Mouse (Mus musculus) hindbrain, embryonic 13.5 days (tissue): ENCODE measurements around the gene AC134908.4. TPM values are rescaled to one million over a fixed set of nuclear protein-coding genes. Genes with fewer than 3 reads are reported as not detected.

Experiments
- ATAC-seq: fragments of 200-750 bp; cut with Nextera tagmentation; 2 replicates; pipeline ENCODE4 v1.8.0; 2017; ENCODE audit warnings: moderate TSS enrichment; ENCODE audit not compliant: low FRiP score
- H3K27ac ChIP-seq: fragments of 300-500 bp; sonication (generic); 2 replicates; pipeline ENCODE4 v1.5.1; 2015; ENCODE audit warnings: inconsistent platforms, mild to moderate bottlenecking, moderate library complexity
- H3K27me3 ChIP-seq: fragments of 300-500 bp; sonication (generic); 2 replicates; pipeline ENCODE4 v1.6.1; 2015; ENCODE audit warnings: mild to moderate bottlenecking, inconsistent platforms
- H3K36me3 ChIP-seq: fragments of 300-500 bp; sonication (generic); 2 replicates; pipeline ENCODE4 v1.6.1; 2015; ENCODE audit warnings: mild to moderate bottlenecking, inconsistent platforms
- H3K4me1 ChIP-seq: fragments of 300-500 bp; sonication (generic); replicated peaks from 2 replicates; pipeline ENCODE4 v1.6.1; 2015; ENCODE audit warnings: inconsistent platforms
- H3K4me2 ChIP-seq: fragments of 300-500 bp; sonication (generic); 2 replicates; pipeline ENCODE4 v1.6.1; 2015; ENCODE audit warnings: inconsistent platforms, mild to moderate bottlenecking, moderate library complexity
- H3K4me3 ChIP-seq: fragments of 300-500 bp; sonication (generic); 2 replicates; pipeline ENCODE4 v1.5.1; 2015; ENCODE audit warnings: mild to moderate bottlenecking, inconsistent platforms
- H3K9ac ChIP-seq: fragments of 300-500 bp; sonication (generic); 2 replicates; pipeline ENCODE4 v1.6.1; 2015; ENCODE audit warnings: mild to moderate bottlenecking, inconsistent platforms
- H3K9me3 ChIP-seq: fragments of 300-500 bp; sonication (generic); 2 replicates; pipeline ENCODE4 v1.6.1; 2016; ENCODE audit warnings: inconsistent platforms
- WGBS: fragments of 180-500 bp; shearing (Covaris S2); methylation state at CpG from one replicate; pipeline ENCODE4 v1.1.7; 2015; 5-methylcytosine and 5-hydroxymethylcytosine counted together
- polyA plus RNA-seq: library from polyadenylated mRNA; unstranded; fragments of >200 nt; fragmentation: Nextera tagmentation; extraction: Ambion mirVana; gene quantifications from 2 replicates; pipeline ENCODE4 v1.2.1, GENCODE M21; 2015

The AC134908.4 gene
- 0.60 TPM in 1 of 2 replicates, not detected in the other for polyA plus RNA-seq

DNA sequence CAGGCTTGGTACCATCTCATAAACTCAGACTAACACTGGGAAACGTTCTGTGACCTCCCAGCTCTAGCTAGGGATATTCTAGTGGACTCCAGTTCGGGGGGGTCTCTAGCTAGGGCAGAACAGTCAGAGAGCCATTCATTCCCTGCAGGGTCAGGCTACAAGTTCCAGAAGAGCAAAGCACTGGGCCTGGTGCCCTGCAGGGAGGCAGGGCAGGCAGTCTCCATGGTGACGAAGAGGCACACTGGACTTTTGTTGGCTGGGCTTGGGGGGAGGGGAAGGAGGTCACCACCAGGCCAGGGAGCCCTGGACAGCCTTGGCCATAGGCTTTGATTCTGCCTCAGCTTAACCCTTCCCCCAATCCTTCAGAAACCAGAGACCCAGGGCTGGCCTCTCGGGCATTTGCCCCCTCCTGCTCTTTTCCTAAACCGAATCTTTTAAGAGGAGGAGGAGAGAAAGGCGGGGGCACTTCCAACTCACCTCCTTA, at the start of gene AC134908.4:
AC134908.4 (minus strand) TSS at position 51 of the 484 bp plus-strand sequence.
- Histone ChIP-seq H3K9ac (peak within 1 kb of the TSS; percentile 70), H3K27ac (peak within 1 kb of the TSS; percentile 93), H3K4me2 (peak within 1 kb of the TSS; percentile 88), H3K4me1 (peaks cover 60% of the 10 kb centered on the region), H3K36me3 (no peaks in the 10 kb centered on the region), H3K27me3 (peaks cover 4% of the 10 kb centered on the region; the same call in 1 of the 2 replicates), H3K4me3 (peak within 1 kb of the TSS; percentile 61), H3K9me3 (no peaks in the 10 kb centered on the region)
- ATAC-seq = no peak
- WGBS = 6% methylated on average over 6 of the region's 6 CpGs

DNA sequence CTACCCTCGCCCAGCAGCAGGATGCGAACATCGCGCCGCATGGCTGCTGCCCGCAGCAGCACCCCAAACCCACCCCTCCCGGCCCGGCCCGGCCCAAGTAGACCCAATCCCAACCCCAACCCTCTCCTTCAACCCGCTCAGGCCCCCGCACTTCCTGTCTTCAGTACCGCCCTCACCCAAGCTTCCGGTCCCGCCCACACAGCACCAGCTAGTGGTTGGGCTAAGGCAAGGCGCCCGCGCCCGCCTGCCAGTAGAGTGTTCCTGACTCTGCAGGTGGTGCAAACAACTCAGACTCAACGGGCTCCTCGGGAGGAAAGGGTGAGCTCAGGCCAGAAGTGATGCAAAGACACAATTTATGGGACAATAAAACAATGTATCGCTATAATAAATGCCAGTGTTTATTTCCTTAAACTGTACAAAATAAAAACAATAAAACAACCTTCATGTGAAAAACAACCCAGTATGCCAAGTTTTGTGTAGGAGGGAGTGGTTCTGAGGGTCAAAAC, 49.0 kb upstream of the AC134908.4 start, which contains the start of gene Rhot2:
Rhot2 (minus strand) TSS at position 456 of the 506 bp plus-strand sequence.
- H3K9me3 ChIP-seq = no peaks in the 10 kb centered on the region
- H3K27ac ChIP-seq = peak within 1 kb of the TSS; percentile 79
- WGBS = 1% methylated on average over 21 of the region's 21 CpGs
- H3K36me3 ChIP-seq = peaks cover 61% of the 10 kb centered on the region
- H3K4me2 ChIP-seq = peak within 1 kb of the TSS; percentile 96
- H3K4me3 ChIP-seq = peak within 1 kb of the TSS; percentile 90
- no peaks in the 10 kb centered on the region for H3K27me3 ChIP-seq
- peak; percentile 91 for ATAC-seq
- H3K4me1 ChIP-seq = peaks cover 18% of the 10 kb centered on the region
- peak within 1 kb of the TSS; percentile 88 for H3K9ac ChIP-seq

DNA sequence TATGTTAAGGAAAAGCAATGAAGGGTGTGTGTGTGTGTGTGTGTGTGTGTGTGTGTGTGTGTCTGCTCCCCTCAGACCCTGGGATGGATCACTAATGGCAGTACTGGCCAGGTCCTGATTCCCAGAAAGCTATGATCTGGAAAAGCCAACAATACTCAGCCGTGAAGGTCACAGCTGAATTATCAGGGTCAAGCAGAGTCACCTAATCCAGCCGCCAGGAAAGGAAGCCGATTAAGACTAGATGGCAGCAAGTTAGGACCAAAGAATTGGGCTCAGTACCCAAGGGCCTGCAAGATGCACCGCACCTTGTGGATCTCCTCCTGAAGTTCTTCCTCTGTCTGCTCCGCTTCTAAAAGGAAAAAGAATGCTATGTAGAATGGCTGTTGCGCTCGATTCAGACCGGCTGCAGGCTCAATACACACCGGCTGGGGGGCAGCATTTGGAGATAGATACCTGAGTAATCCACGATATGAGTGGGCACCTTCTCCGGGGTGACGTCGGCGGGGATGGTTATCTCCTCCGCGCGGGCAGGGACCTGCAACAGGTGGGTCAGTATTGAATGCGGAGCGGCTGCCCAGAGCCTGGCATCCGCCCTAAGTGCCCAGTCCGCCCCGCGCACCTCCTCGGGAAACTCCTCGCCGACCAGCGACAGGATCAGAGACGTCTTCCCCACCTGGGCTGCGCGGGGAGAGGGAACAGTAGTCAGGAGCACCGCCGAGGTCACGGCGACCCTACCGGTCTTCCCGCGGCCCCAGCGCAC, 48.4 kb upstream of the AC134908.4 start:
- Histone ChIP-seq H3K4me1 (peaks cover 23% of the 10 kb centered on the region), H3K27me3 (no peaks in the 10 kb centered on the region), H3K9ac (peak overlapping the region; percentile 88), H3K4me3 (peak overlapping the region; percentile 90), H3K36me3 (peaks cover 61% of the 10 kb centered on the region), H3K4me2 (peak overlapping the region; percentile 96), H3K27ac (peak overlapping the region; percentile 79), H3K9me3 (no peaks in the 10 kb centered on the region)
- 6% methylated on average over 36 of the region's 38 CpGs for WGBS
- no peak; the same call in 1 of the 2 replicates for ATAC-seq

DNA sequence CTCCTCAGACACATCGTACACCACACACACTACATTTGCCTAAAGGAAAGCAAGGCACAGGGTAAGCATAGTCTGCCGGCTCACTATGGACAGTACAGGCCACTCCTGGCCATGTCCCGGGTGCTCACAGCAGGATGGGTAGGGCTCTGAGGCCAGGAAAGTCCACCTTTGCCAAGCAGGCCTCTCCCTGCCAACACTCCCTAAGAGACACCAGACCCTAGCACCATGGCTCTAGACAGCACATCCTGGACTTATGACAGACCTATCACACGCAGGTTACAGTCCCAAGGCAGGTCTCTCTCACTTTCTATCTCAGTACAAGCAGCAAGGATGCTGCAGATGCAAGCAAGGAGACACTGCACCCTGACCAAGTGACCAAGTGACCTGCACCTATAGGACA, 47.7 kb upstream of the AC134908.4 start:
- H3K9ac ChIP-seq = peak overlapping the region; percentile 88
- H3K36me3 ChIP-seq = peaks cover 58% of the 10 kb centered on the region
- no peak overlapping the region for H3K27ac ChIP-seq
- H3K27me3 ChIP-seq = no peaks in the 10 kb centered on the region
- no peak for ATAC-seq
- peaks cover 29% of the 10 kb centered on the region for H3K4me1 ChIP-seq
- peak overlapping the region; percentile 96 for H3K4me2 ChIP-seq
- peak overlapping the region; percentile 90 for H3K4me3 ChIP-seq
- H3K9me3 ChIP-seq = no peaks in the 10 kb centered on the region
- 96% methylated on average over 4 of the region's 4 CpGs for WGBS

DNA sequence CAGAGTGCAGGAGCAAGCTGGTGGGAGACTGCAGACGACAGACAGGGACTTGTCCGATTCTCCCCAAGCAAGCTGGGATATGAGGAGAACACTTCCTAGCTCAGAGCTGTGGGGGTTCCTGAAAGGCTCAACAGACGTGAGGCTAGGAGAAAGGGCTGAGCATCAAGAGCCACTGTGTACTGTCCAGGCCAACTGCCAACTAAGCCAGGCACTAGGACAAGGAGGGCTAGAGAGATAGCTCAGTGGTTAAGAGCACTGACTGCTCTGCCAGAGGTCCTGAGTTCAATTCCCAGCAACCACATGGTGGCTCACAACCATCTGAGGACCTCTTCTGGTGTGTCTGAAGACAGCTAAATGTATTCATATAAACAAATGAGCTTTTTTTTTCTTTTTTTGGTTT, 47.0 kb upstream of the AC134908.4 start:
- Histone ChIP-seq H3K36me3 (peaks cover 57% of the 10 kb centered on the region), H3K27me3 (no peaks in the 10 kb centered on the region), H3K4me2 (no peak overlapping the region), H3K9ac (no peak overlapping the region), H3K4me3 (no peak overlapping the region), H3K4me1 (peaks cover 35% of the 10 kb centered on the region), H3K27ac (no peak overlapping the region), H3K9me3 (no peaks in the 10 kb centered on the region)
- no peak for ATAC-seq
- 80% methylated on average over 3 of the region's 3 CpGs for WGBS

DNA sequence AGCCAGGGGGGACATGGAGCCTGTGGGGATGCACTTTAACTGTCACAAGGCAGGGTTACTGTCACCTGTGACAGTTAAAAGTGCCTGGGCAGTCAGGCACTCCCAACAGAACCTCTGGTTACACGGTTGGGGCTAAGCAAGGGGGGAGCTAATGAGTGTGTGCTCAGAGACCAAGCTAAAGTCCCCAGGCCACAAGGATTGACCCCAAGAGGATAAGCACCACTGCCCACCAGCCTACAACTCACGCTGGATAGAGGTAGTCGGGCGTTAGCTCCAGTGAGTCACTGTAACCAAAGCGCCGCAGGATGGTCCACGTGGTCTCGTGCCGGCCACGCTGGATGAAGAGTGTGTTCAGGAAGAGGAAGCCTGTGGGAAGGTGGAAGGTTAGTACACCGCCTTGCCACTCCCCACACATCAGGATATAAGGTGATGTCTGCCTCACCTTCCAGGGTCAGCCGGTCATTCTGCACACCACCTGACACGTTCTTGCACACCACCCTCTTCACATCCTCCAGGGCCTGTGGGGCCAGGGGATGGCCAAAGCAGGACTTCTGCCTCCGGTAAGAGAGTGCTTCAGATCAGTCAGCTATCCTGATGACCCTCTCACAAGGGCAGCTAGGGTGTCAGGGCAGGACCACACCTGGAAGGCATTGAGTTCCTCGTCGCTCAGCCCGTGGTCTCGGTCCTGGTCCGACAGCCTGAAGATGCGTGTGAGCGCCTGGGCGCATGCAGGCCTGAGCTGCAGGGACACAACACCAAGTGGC, 45.8 kb upstream of the AC134908.4 start, which contains the start of gene Gm20683:
Gm20683 (minus strand) TSS at position 647 of the 764 bp plus-strand sequence.
- no peaks in the 10 kb centered on the region for H3K9me3 ChIP-seq
- H3K4me2 ChIP-seq = no peak within 1 kb of the TSS
- ATAC-seq = no peak
- peaks cover 50% of the 10 kb centered on the region for H3K36me3 ChIP-seq
- WGBS = 94% methylated on average over 22 of the region's 22 CpGs
- no peak within 1 kb of the TSS for H3K4me3 ChIP-seq
- no peaks in the 10 kb centered on the region for H3K27me3 ChIP-seq
- no peak within 1 kb of the TSS for H3K27ac ChIP-seq
- H3K9ac ChIP-seq = 0 out of 2 replicates have a peak within 1 kb of the TSS, but pooled peaks have one; percentile 4
- H3K4me1 ChIP-seq = peaks cover 47% of the 10 kb centered on the region

DNA sequence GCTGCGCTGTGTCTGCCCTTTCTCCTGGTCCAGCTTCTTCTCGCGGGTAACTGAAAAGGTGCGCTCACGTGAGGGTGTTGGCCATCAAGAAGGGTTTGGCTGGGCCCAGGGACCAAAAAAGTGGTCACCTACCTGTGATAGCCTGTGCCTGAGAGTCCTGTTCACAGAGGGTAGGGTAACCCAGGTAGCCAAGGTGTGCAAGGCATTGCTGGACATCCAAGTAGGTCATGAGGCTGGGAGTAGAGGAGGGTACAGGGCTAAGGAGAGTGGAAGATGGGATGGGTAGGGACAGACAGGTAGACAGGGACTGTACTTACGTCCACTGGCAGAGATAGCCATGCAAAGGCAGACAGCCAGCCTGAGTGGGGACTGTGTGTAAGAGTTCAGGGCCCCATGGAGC, 45.1 kb upstream of the AC134908.4 start:
- no peak for ATAC-seq
- WGBS = 97% methylated on average over 6 of the region's 6 CpGs
- H3K4me1 ChIP-seq = peaks cover 55% of the 10 kb centered on the region
- no peaks in the 10 kb centered on the region for H3K9me3 ChIP-seq
- H3K27ac ChIP-seq = no peak overlapping the region
- H3K27me3 ChIP-seq = no peaks in the 10 kb centered on the region
- H3K36me3 ChIP-seq = peaks cover 51% of the 10 kb centered on the region
- H3K4me3 ChIP-seq = no peak overlapping the region
- no peak overlapping the region for H3K4me2 ChIP-seq
- no peak overlapping the region for H3K9ac ChIP-seq

DNA sequence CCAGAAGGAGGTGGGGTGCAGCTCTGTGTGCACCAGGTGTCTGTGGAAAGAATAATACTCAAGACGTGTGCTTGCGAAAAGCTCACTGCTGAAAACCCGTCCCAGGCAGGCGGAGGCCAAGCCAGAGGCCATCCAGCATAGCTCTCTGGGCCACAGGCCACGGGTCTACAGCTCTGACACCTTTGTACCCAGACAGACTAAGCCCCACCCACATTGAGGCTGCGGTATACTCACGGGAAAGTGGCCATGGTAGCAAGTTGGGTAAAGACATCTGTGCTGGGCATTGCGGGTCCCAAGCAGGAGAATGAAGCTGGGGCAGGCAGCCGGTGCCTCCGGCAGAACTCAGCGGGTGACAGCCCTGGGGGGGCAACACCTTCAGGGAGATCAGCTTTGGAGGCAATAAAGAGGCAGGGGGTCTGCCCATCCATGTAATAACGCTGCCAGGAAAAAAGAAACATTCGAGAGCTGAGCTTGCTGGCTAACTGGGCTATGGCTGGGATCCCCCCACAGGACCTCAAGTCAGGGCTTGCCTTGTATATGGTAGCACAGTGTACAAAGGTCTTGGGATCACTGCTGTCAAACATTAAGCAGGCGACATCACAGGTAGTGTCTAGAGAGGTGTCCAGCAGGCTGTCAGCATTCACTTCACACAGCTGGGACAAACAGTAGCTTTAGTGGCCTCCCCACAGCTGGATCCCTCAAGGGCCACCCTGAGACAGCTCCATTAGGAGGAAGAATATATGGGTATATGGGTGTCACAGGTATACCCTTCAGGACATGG, 44.2 kb upstream of the AC134908.4 start:
- ATAC-seq = no peak
- Histone ChIP-seq H3K36me3 (peaks cover 57% of the 10 kb centered on the region), H3K27ac (no peak overlapping the region), H3K9me3 (no peaks in the 10 kb centered on the region), H3K4me3 (no peak overlapping the region), H3K4me2 (no peak overlapping the region), H3K27me3 (no peaks in the 10 kb centered on the region), H3K4me1 (peaks cover 59% of the 10 kb centered on the region), H3K9ac (peak overlapping the region; percentile 46; the same call in 1 of the 2 replicates)
- WGBS = 89% methylated on average over 14 of the region's 14 CpGs

DNA sequence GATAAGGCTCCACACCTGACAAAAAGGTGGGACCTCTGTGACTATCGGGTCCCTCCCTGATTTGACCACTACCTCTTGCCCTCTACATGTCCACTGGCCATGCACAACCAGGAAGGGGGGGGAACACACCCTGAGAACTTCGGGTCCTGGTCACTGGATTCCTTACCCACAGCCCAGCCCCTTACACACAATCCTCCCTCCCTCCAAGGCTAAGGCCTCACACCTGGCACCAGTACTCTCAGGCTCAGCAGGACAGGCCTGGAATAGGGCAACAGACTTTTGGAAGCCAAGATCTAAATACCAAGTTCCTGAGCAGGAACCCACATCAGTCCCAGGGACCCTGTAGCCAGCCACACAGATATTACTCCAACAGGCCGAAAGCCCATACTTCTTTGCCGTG, 43.4 kb upstream of the AC134908.4 start:
- ATAC-seq = no peak
- H3K36me3 ChIP-seq = peaks cover 57% of the 10 kb centered on the region

DNA sequence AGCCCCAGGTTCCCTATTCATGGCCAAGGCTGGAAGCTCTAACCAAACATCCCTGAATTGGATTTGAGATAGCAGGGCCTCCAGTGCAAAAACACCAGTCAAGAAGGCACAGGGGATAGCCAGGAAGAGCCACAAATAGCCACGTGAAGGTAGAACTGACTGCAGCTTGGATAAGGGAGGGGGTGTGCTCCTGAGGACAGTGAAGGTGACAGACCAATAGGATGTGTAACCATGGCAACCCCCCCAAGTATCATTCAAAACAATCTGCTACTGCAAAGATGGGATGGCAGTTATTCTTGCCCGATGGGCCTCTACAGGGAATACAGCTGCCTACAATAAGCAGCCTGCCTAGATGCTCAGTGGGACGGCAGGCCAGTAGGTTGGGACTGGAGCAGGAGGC, 42.1 kb upstream of the AC134908.4 start:
- H3K4me2 ChIP-seq = peak overlapping the region; percentile 99
- peak overlapping the region; percentile 49 for H3K4me3 ChIP-seq
- no peaks in the 10 kb centered on the region for H3K27me3 ChIP-seq
- ATAC-seq = no peak
- peaks cover 58% of the 10 kb centered on the region for H3K4me1 ChIP-seq
- peak overlapping the region; percentile 91 for H3K9ac ChIP-seq
- peaks cover 56% of the 10 kb centered on the region for H3K36me3 ChIP-seq
- WGBS = 12% methylated on average over 3 of the region's 3 CpGs
- peak overlapping the region; percentile 88 for H3K27ac ChIP-seq
- no peaks in the 10 kb centered on the region for H3K9me3 ChIP-seq

More for the DNA sequence above, 43.4 kb upstream of the AC134908.4 start:
- Histone ChIP-seq H3K9ac (peak overlapping the region; percentile 46; the same call in 1 of the 2 replicates), H3K9me3 (no peaks in the 10 kb centered on the region), H3K4me1 (peaks cover 64% of the 10 kb centered on the region), H3K27ac (peak overlapping the region; percentile 8; the same call in 1 of the 2 replicates), H3K27me3 (no peaks in the 10 kb centered on the region), H3K4me3 (no peak overlapping the region), H3K4me2 (no peak overlapping the region)
- 87% methylated on average over 4 of the region's 4 CpGs for WGBS

DNA sequence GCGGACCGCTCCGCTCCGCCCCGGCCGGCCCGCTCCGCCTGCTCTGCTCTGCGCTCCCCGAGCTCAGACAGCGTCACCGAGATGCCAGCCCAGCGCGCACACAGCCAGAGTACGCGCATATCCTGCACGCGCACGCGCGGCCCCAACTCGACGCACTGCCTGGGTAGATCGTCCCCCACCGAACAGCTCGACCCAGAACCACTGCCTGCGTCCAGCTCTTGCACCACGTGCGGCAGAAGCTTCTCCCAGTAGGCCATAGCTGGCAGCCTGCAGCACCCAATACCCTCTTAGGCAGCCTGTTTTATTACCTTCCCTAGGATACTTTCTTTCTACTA, 41.6 kb upstream of the AC134908.4 start, which contains the start of gene Rhbdl1:
Rhbdl1 (minus strand) TSS at position 220 of the 335 bp plus-strand sequence.
- H3K4me3 ChIP-seq = peak within 1 kb of the TSS; percentile 49
- peak within 1 kb of the TSS; percentile 91 for H3K9ac ChIP-seq
- peaks cover 61% of the 10 kb centered on the region for H3K4me1 ChIP-seq
- H3K4me2 ChIP-seq = peak within 1 kb of the TSS; percentile 99
- peaks cover 52% of the 10 kb centered on the region for H3K36me3 ChIP-seq
- WGBS = under 1% methylated on average over 29 of the region's 29 CpGs
- peak; percentile 49; the same call in 1 of the 2 replicates for ATAC-seq
- H3K27me3 ChIP-seq = no peaks in the 10 kb centered on the region
- H3K9me3 ChIP-seq = no peaks in the 10 kb centered on the region
- H3K27ac ChIP-seq = peak within 1 kb of the TSS; percentile 88
